Mouse (Mus musculus) kidney, postnatal 10 days (tissue): ENCODE data around the gene Rcn3.
"Not testable (repeated sequence)": the region's sequence is repeated elsewhere in the genome, so short reads cannot be mapped to it uniquely, and the experiment has no call there.

ENCODE experiments used
- DNase-seq: peaks from one replicate; pipeline ENCODE4 v3.0.0; 2021; ENCODE audit warnings: mixed read lengths

The Rcn3 gene

GRCm38 (mm10) chr7:45092048-45092447 lies at the start of gene Rcn3:
Gene Rcn3, minus strand, starts transcription at chr7:45092221.
- DNase-seq, result peak; percentile 95

- DNase-seq, result no peak
Measured at GRCm38 (mm10) chr7:45141319-45141718, 49.3 kb upstream of the Rcn3 start.

- no peak for DNase-seq
Measured at GRCm38 (mm10) chr7:45139904-45140723, 48.1 kb upstream of the Rcn3 start.

GRCm38 (mm10) chr7:45138403-45138802 lies 46.4 kb upstream of the Rcn3 start:
- no peak for DNase-seq

- DNase-seq, result no peak
Measured at GRCm38 (mm10) chr7:45137171-45138006, 45.4 kb upstream of the Rcn3 start.

GRCm38 (mm10) chr7:45135993-45136567 lies 44.1 kb upstream of the Rcn3 start, which contains the start of the genes Gm45713 and Flt3l:
Gene Gm45713, minus strand, starts transcription at chr7:45136231.
Gene Flt3l, minus strand, starts transcription at chr7:45136432.
- peak; percentile 95 for DNase-seq

- no peak for DNase-seq
Measured at GRCm38 (mm10) chr7:45135370-45135769, 43.3 kb upstream of the Rcn3 start.

GRCm38 (mm10) chr7:45134544-45135026 lies 42.6 kb upstream of the Rcn3 start:
- peak; percentile 69 for DNase-seq

- no peak for DNase-seq
Measured at GRCm38 (mm10) chr7:45133446-45134159, 41.6 kb upstream of the Rcn3 start.

GRCm38 (mm10) chr7:45131850-45132249 lies 39.8 kb upstream of the Rcn3 start:
- no peak for DNase-seq

GRCm38 (mm10) chr7:45129776-45130512 lies 37.9 kb upstream of the Rcn3 start:
- DNase-seq, result no peak

- DNase-seq, result peak; percentile 77
Measured at GRCm38 (mm10) chr7:45129318-45129717, 37.3 kb upstream of the Rcn3 start.

GRCm38 (mm10) chr7:45128624-45129246 lies 36.7 kb upstream of the Rcn3 start, which contains the start of gene Rpl13a:
Gene Rpl13a, minus strand, starts transcription at chr7:45128761.
- peak; percentile 99 for DNase-seq

- DNase-seq, result no peak
Measured at GRCm38 (mm10) chr7:45127700-45128224, 35.7 kb upstream of the Rcn3 start.

- DNase-seq, result no peak
Measured at GRCm38 (mm10) chr7:45126844-45127699, 35.1 kb upstream of the Rcn3 start.

- no peak for DNase-seq
Measured at GRCm38 (mm10) chr7:45126147-45126843, 34.3 kb upstream of the Rcn3 start.

- DNase-seq, result not testable (repeated sequence)
Measured at GRCm38 (mm10) chr7:45125649-45126048, 33.6 kb upstream of the Rcn3 start.

- DNase-seq, result no peak
Measured at GRCm38 (mm10) chr7:45125144-45125600, 33.2 kb upstream of the Rcn3 start.
